Mouse (Mus musculus) limb, embryonic 15.5 days (tissue): Measurements from ENCODE around the gene Ptprn2. TPM values are rescaled to one million over a fixed set of nuclear protein-coding genes. Genes with fewer than 3 reads are reported as not detected.

Experiments used
- ATAC-seq: fragments of 200-750 bp; cut with Nextera tagmentation; 2 replicates; pipeline ENCODE4 v1.8.0; 2017; ENCODE audit warnings: low read depth, moderate TSS enrichment; ENCODE audit not compliant: insufficient number of reproducible peaks, low FRiP score, low TSS enrichment
- H3K27ac ChIP-seq: fragments of 300-500 bp; sonication (generic); 2 replicates; pipeline ENCODE4 v1.5.1; 2015; ENCODE audit warnings: moderate library complexity, mild to moderate bottlenecking, inconsistent platforms
- H3K27me3 ChIP-seq: fragments of 300-500 bp; sonication (generic); 2 replicates; pipeline ENCODE4 v1.6.1; 2015; ENCODE audit warnings: inconsistent platforms
- H3K36me3 ChIP-seq: fragments of 300-500 bp; sonication (generic); 2 replicates; pipeline ENCODE4 v1.6.1; 2015; ENCODE audit warnings: inconsistent platforms
- H3K4me1 ChIP-seq: fragments of 300-500 bp; sonication (generic); 2 replicates; pipeline ENCODE4 v1.6.1; 2015; ENCODE audit warnings: inconsistent platforms
- H3K4me2 ChIP-seq: fragments of 300-500 bp; sonication (generic); 2 replicates; pipeline ENCODE4 v1.6.1; 2015; ENCODE audit warnings: mild to moderate bottlenecking, inconsistent platforms
- H3K4me3 ChIP-seq: fragments of 300-500 bp; sonication (generic); 2 replicates; pipeline ENCODE4 v1.5.1; 2015; ENCODE audit warnings: mild to moderate bottlenecking, inconsistent platforms
- H3K9ac ChIP-seq: fragments of 300-500 bp; sonication (generic); 2 replicates; pipeline ENCODE4 v1.6.1; 2015; ENCODE audit warnings: inconsistent platforms
- H3K9me3 ChIP-seq: fragments of 300-500 bp; sonication (generic); 2 replicates; pipeline ENCODE4 v1.6.1; 2016; ENCODE audit warnings: inconsistent platforms
- WGBS: fragments of 180-500 bp; shearing (Covaris S2); methylation state at CpG from one replicate; pipeline ENCODE4 v1.1.7; 2015; 5-methylcytosine and 5-hydroxymethylcytosine counted together
- polyA plus RNA-seq: library from polyadenylated mRNA; unstranded; fragments of >200 nt; fragmentation: Nextera tagmentation; extraction: Ambion mirVana; gene quantifications from 2 replicates; pipeline ENCODE4 v1.2.1, GENCODE M21; 2015

Gene Ptprn2
- polyA plus RNA-seq, 1 experiment from 2014 or later = 0.15 TPM

- no peak overlapping the region for H3K4me3 ChIP-seq
- no peak for ATAC-seq
- WGBS = 80% methylated on average over 4 of the region's 4 CpGs
- H3K27me3 ChIP-seq = no peaks in the 10 kb centered on the region
- no peaks in the 10 kb centered on the region for H3K36me3 ChIP-seq
- no peaks in the 10 kb centered on the region for H3K4me1 ChIP-seq
- no peaks in the 10 kb centered on the region for H3K9me3 ChIP-seq
- no peak overlapping the region for H3K4me2 ChIP-seq
- H3K27ac ChIP-seq = no peak overlapping the region
- H3K9ac ChIP-seq = no peak overlapping the region
These were observed 736.4 kb downstream of the Ptprn2 start for GRCm38 (mm10) chr12:117221909-117222308.

GRCm38 (mm10) chr12:117224036-117224435 is 738.5 kb downstream of the Ptprn2 start:
- no peak overlapping the region for H3K9ac ChIP-seq
- 81% methylated on average over 1 of the region's 1 CpGs for WGBS
- no peaks in the 10 kb centered on the region for H3K36me3 ChIP-seq
- H3K27me3 ChIP-seq = no peaks in the 10 kb centered on the region
- H3K27ac ChIP-seq = no peak overlapping the region
- H3K4me3 ChIP-seq = no peak overlapping the region
- H3K9me3 ChIP-seq = no peaks in the 10 kb centered on the region
- no peak for ATAC-seq
- no peaks in the 10 kb centered on the region for H3K4me1 ChIP-seq
- no peak overlapping the region for H3K4me2 ChIP-seq

- H3K36me3 ChIP-seq = no peaks in the 10 kb centered on the region
- no peak for ATAC-seq
- H3K4me2 ChIP-seq = no peak overlapping the region
- H3K27me3 ChIP-seq = no peaks in the 10 kb centered on the region
- no peak overlapping the region for H3K4me3 ChIP-seq
- no peaks in the 10 kb centered on the region for H3K4me1 ChIP-seq
- 75% methylated on average over 3 of the region's 3 CpGs for WGBS
- H3K27ac ChIP-seq = no peak overlapping the region
- no peaks in the 10 kb centered on the region for H3K9me3 ChIP-seq
- no peak overlapping the region for H3K9ac ChIP-seq
These were observed 741.7 kb downstream of the Ptprn2 start for GRCm38 (mm10) chr12:117227236-117227635.

- Histone ChIP-seq H3K4me1 (no peaks in the 10 kb centered on the region), H3K9ac (no peak overlapping the region), H3K4me3 (no peak overlapping the region), H3K27ac (no peak overlapping the region), H3K27me3 (no peaks in the 10 kb centered on the region), H3K9me3 (no peaks in the 10 kb centered on the region), H3K36me3 (no peaks in the 10 kb centered on the region), H3K4me2 (no peak overlapping the region)
- WGBS = 83% methylated on average over 4 of the region's 4 CpGs
- ATAC-seq = no peak
These were observed 743.9 kb downstream of the Ptprn2 start for GRCm38 (mm10) chr12:117229442-117229841.

- no peaks in the 10 kb centered on the region for H3K9me3 ChIP-seq
- no peak overlapping the region for H3K4me3 ChIP-seq
- H3K27me3 ChIP-seq = no peaks in the 10 kb centered on the region
- H3K4me2 ChIP-seq = no peak overlapping the region
- no peak for ATAC-seq
- no peaks in the 10 kb centered on the region for H3K4me1 ChIP-seq
- H3K9ac ChIP-seq = no peak overlapping the region
- 86% methylated on average over 6 of the region's 6 CpGs for WGBS
- no peaks in the 10 kb centered on the region for H3K36me3 ChIP-seq
- no peak overlapping the region for H3K27ac ChIP-seq
These were observed 744.8 kb downstream of the Ptprn2 start for GRCm38 (mm10) chr12:117230282-117230681.

- 43% methylated on average over 5 of the region's 5 CpGs for WGBS
- H3K36me3 ChIP-seq = no peaks in the 10 kb centered on the region
- H3K27ac ChIP-seq = no peak overlapping the region
- no peak overlapping the region for H3K4me3 ChIP-seq
- no peaks in the 10 kb centered on the region for H3K9me3 ChIP-seq
- no peak overlapping the region for H3K4me2 ChIP-seq
- no peak overlapping the region for H3K9ac ChIP-seq
- no peaks in the 10 kb centered on the region for H3K27me3 ChIP-seq
- no peak for ATAC-seq
- no peaks in the 10 kb centered on the region for H3K4me1 ChIP-seq
These were observed 746.3 kb downstream of the Ptprn2 start for GRCm38 (mm10) chr12:117231850-117232249.

GRCm38 (mm10) chr12:117235114-117235513 is 749.6 kb downstream of the Ptprn2 start:
- H3K4me3 ChIP-seq = no peak overlapping the region

GRCm38 (mm10) chr12:117236020-117236734 is 750.7 kb downstream of the Ptprn2 start:
- WGBS = 81% methylated on average over 4 of the region's 4 CpGs

More at GRCm38 (mm10) chr12:117235114-117235513, 749.6 kb downstream of the Ptprn2 start:
- Histone ChIP-seq H3K9ac (no peak overlapping the region), H3K4me1 (no peaks in the 10 kb centered on the region), H3K27ac (no peak overlapping the region), H3K9me3 (no peaks in the 10 kb centered on the region), H3K4me2 (no peak overlapping the region), H3K36me3 (no peaks in the 10 kb centered on the region), H3K27me3 (no peaks in the 10 kb centered on the region)
- ATAC-seq = no peak

GRCm38 (mm10) chr12:117236981-117237380 is 751.5 kb downstream of the Ptprn2 start:
- Histone ChIP-seq H3K4me2 (no peak overlapping the region), H3K4me1 (no peaks in the 10 kb centered on the region), H3K27ac (no peak overlapping the region), H3K36me3 (no peaks in the 10 kb centered on the region), H3K27me3 (no peaks in the 10 kb centered on the region), H3K9ac (no peak overlapping the region), H3K9me3 (no peaks in the 10 kb centered on the region), H3K4me3 (no peak overlapping the region)
- 58% methylated on average over 3 of the region's 3 CpGs for WGBS
- no peak for ATAC-seq

More at GRCm38 (mm10) chr12:117236020-117236734, 750.7 kb downstream of the Ptprn2 start:
- no peak for ATAC-seq
- Histone ChIP-seq H3K4me1 (no peaks in the 10 kb centered on the region), H3K4me2 (no peak overlapping the region), H3K9ac (no peak overlapping the region), H3K9me3 (no peaks in the 10 kb centered on the region), H3K27ac (no peak overlapping the region), H3K4me3 (no peak overlapping the region), H3K27me3 (no peaks in the 10 kb centered on the region), H3K36me3 (no peaks in the 10 kb centered on the region)

GRCm38 (mm10) chr12:117239927-117240715 is 754.6 kb downstream of the Ptprn2 start:
- WGBS = 71% methylated on average over 9 of the region's 9 CpGs
- Histone ChIP-seq H3K4me1 (no peaks in the 10 kb centered on the region), H3K27ac (no peak overlapping the region), H3K4me3 (no peak overlapping the region), H3K36me3 (no peaks in the 10 kb centered on the region), H3K9ac (no peak overlapping the region), H3K27me3 (no peaks in the 10 kb centered on the region), H3K9me3 (no peaks in the 10 kb centered on the region), H3K4me2 (no peak overlapping the region)
- ATAC-seq = no peak

- 62% methylated on average over 7 of the region's 7 CpGs for WGBS
- no peak overlapping the region for H3K4me3 ChIP-seq
- no peaks in the 10 kb centered on the region; the same call in 1 of the 2 replicates for H3K4me1 ChIP-seq
- no peaks in the 10 kb centered on the region for H3K36me3 ChIP-seq
- no peak overlapping the region for H3K4me2 ChIP-seq
- no peaks in the 10 kb centered on the region for H3K27me3 ChIP-seq
- H3K9ac ChIP-seq = no peak overlapping the region
- H3K9me3 ChIP-seq = no peaks in the 10 kb centered on the region
- no peak overlapping the region for H3K27ac ChIP-seq
- no peak for ATAC-seq
These were observed 756.7 kb downstream of the Ptprn2 start for GRCm38 (mm10) chr12:117242181-117242580.

GRCm38 (mm10) chr12:117245885-117246478 is 760.5 kb downstream of the Ptprn2 start:
- Histone ChIP-seq H3K4me1 (peaks cover 5% of the 10 kb centered on the region), H3K9me3 (no peaks in the 10 kb centered on the region), H3K27ac (no peak overlapping the region), H3K4me3 (no peak overlapping the region), H3K27me3 (0 out of 2 replicates have a peak, but pooled peaks cover 9% of the 10 kb centered on the region), H3K36me3 (no peaks in the 10 kb centered on the region), H3K9ac (no peak overlapping the region), H3K4me2 (peak overlapping the region; percentile 29; the same call in 1 of the 2 replicates)
- WGBS = 26% methylated on average over 17 of the region's 17 CpGs
- ATAC-seq = no peak
